ENCODE assay signal across 12 mouse cellular contexts in the genomic region with DNA sequence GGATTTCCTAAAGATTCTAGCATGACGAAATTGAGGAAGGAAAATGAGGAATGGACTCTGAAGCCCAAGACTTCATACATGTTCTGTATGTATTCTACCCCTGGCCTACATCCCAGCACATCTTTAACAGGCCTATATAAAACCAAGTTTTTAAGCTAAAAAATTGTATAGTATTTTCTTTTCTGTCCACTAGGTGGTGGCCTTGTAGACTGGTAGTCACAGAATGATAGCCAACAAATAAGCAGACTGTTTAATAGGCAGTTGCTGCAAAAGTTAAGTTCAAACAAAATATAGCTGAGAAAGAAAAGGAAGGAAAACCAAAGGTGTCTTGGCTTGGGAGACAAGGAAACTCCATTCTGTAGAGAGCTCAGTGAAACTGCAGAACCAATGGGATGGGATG. TPM values are rescaled to one million over a fixed set of nuclear protein-coding genes. Genes with fewer than 3 reads are reported as not detected.
A peak's percentile ranks its signal among the peaks of the same experiment; 100 is the strongest.
DNase-seq lines count a peak whose midpoint lies in the region; ATAC-seq and TF ChIP-seq lines count a peak whose summit lies in the region.
"Had no signal": no experiment of that assay in that cellular context is flagged by ENCODE, and none has a peak within 500 bp of the region (broad histone marks: within the 10 kb centered on the region; RNA-seq: fewer than 3 reads in every experiment).

No protein-coding gene starts in this region.

- dilution Hi-C loops in CH12.LX (cut with MboI; ENCODE audit: extremely low pct_ligation_motif_present, extremely low pct_unique_long_range_greater_than_20kb, low sequenced_read_pairs), result no loop called here

- H3K4me1 ChIP-seq in heart, postnatal 0 days (ENCODE audit: control insufficient read depth, insufficient read depth), result 0 out of 2 replicates have a peak, but pooled peaks cover 3% of the 10 kb centered on the region
- no peaks in the 10 kb centered on the region for H3K4me1 ChIP-seq in liver, postnatal 0 days (ENCODE audit: insufficient read depth)
- no peaks in the 10 kb centered on the region for H3K4me1 ChIP-seq in liver, embryonic 11.5 days (replicated peaks; ENCODE audit: control insufficient read depth, insufficient read depth, low read length)
- H3K4me1 ChIP-seq in CH12.LX (ENCODE audit: control insufficient read depth in 1 of 2, insufficient read depth in 2 of 2), result peaks cover 3 to 10% of the 10 kb centered on the region in 2 experiments; a peak in 3 of 4 replicates
- H3K4me1 ChIP-seq: kidney, embryonic 15.5 days had no signal

- in situ Hi-C loops in CH12.LX (cut with MboI; ENCODE audit: low pct_ligation_motif_present, low pct_unique_long_range_greater_than_20kb, low sequenced_read_pairs), result no loop called here

- peaks cover 67% of the 10 kb centered on the region for H3K36me3 ChIP-seq in heart, postnatal 0 days (replicated peaks; ENCODE audit: control insufficient read depth, insufficient read depth, low read length)
- peaks cover 68% of the 10 kb centered on the region for H3K36me3 ChIP-seq in liver, postnatal 0 days (replicated peaks; ENCODE audit: insufficient read depth, low read length)
- peaks cover 42% of the 10 kb centered on the region for H3K36me3 ChIP-seq in liver, embryonic 11.5 days (ENCODE audit: control insufficient read depth, insufficient read depth, low read length)
- H3K36me3 ChIP-seq in CH12.LX (replicated peaks in 1 of 2; ENCODE audit: control insufficient read depth in 1 of 2, insufficient read depth in 1 of 2, low read length in 1 of 2), result peaks cover 50 to 94% of the 10 kb centered on the region in 2 experiments

- H3K9ac ChIP-seq in heart, postnatal 0 days (replicated peaks; ENCODE audit: low read depth, low read length), result no peak overlapping the region
- no peak overlapping the region for H3K9ac ChIP-seq in liver, postnatal 0 days (replicated peaks)
- no peak overlapping the region for H3K9ac ChIP-seq in liver, embryonic 11.5 days (ENCODE audit: low read depth, low read length)
- H3K9ac ChIP-seq in CH12.LX (ENCODE audit: insufficient read depth, low read depth), result no peak overlapping the region
- H3K9ac ChIP-seq: kidney, embryonic 15.5 days had no signal

- H3K27me3 ChIP-seq in heart, postnatal 0 days (ENCODE audit: control insufficient read depth, insufficient read depth, low read length), result no peaks in the 10 kb centered on the region
- H3K27me3 ChIP-seq in liver, postnatal 0 days (ENCODE audit: insufficient read depth, low read length), result no peaks in the 10 kb centered on the region
- no peaks in the 10 kb centered on the region for H3K27me3 ChIP-seq in liver, embryonic 11.5 days (replicated peaks; ENCODE audit: control insufficient read depth, insufficient read depth, low read length)
- H3K27me3 ChIP-seq in CH12.LX (replicated peaks), result no peaks in the 10 kb centered on the region
- H3K27me3 ChIP-seq: kidney, embryonic 15.5 days had no signal

- no peaks in the 10 kb centered on the region for H3K9me3 ChIP-seq in heart, postnatal 0 days (replicated peaks; ENCODE audit: control insufficient read depth, low read length)
- H3K9me3 ChIP-seq in liver, postnatal 0 days (ENCODE audit: low read length), result no peaks in the 10 kb centered on the region
- no peaks in the 10 kb centered on the region for H3K9me3 ChIP-seq in liver, embryonic 11.5 days (ENCODE audit: control insufficient read depth, low read length)
- H3K9me3 ChIP-seq in CH12.LX (replicated peaks; ENCODE audit: low read length), result peaks cover 6% of the 10 kb centered on the region
- H3K9me3 ChIP-seq: kidney, embryonic 15.5 days had no signal

- H3K4me3 ChIP-seq in heart, postnatal 0 days (ENCODE audit: low read depth, low read length), result no peak overlapping the region
- H3K4me3 ChIP-seq in liver, postnatal 0 days (ENCODE audit: low read depth, low read length), result no peak overlapping the region
- H3K4me3 ChIP-seq in liver, embryonic 11.5 days (ENCODE audit: low read depth, low read length), result no peak overlapping the region
- H3K4me3 ChIP-seq in CH12.LX (replicated peaks in 1 of 3; ENCODE audit: low read depth in 2 of 3, low read length in 2 of 3, poor library complexity in 1 of 3), result no peak overlapping the region
- H3K4me3 ChIP-seq: kidney, embryonic 15.5 days had no signal

- no peak overlapping the region for H3K4me2 ChIP-seq in heart, postnatal 0 days (ENCODE audit: low read depth, low read length)
- H3K4me2 ChIP-seq in liver, postnatal 0 days (ENCODE audit: low read depth, low read length), result no peak overlapping the region
- no peak overlapping the region for H3K4me2 ChIP-seq in liver, embryonic 11.5 days
- H3K4me2 ChIP-seq in CH12.LX (ENCODE audit: insufficient read depth, low read depth, poor library complexity, severe bottlenecking), result no peak overlapping the region
- H3K4me2 ChIP-seq: kidney, embryonic 15.5 days; midbrain, embryonic 11.5 days had no signal

- TF ChIP-seq EP300 in heart, postnatal 0 days (IDR thresholded peaks at IDR 0.05; ENCODE audit: low read depth), result no peak
- TF ChIP-seq EP300 in liver, postnatal 0 days (IDR thresholded peaks at IDR 0.05; ENCODE audit: low read depth), result no peak
- no peak for TF ChIP-seq EP300 in CH12.LX (IDR thresholded peaks at IDR 0.05; ENCODE audit: low read length)

- peak; percentile 47 for TF ChIP-seq CTCF in heart, postnatal 0 days (IDR thresholded peaks at IDR 0.05; ENCODE audit: low read depth)
- TF ChIP-seq CTCF in liver, postnatal 0 days (IDR thresholded peaks at IDR 0.05; ENCODE audit: low read depth), result 0 out of 2 replicates have a peak, but pooled peaks have one; percentile 34
- peak in 1 of 2 experiments; percentile 54; a peak in 2 of 4 replicates for TF ChIP-seq CTCF in CH12.LX (conservative IDR thresholded peaks at IDR 0.05 in 1 of 2, IDR thresholded peaks at IDR 0.05 in 1 of 2; ENCODE audit: low read depth in 2 of 2, low read length in 2 of 2)
- TF ChIP-seq CTCF in brain, embryonic 14.5 days (IDR thresholded peaks at IDR 0.05; ENCODE audit: borderline replicate concordance, extremely low read depth, insufficient read depth, insufficient read length), result no peak

- H3K79me2 ChIP-seq in CH12.LX (replicated peaks; ENCODE audit: control insufficient read depth, extremely low read depth, insufficient read depth, poor library complexity, severe bottlenecking), result no peaks in the 10 kb centered on the region

- no peak for DNase-seq in heart, postnatal 0 days (ENCODE audit: low spot score)
- DNase-seq in heart, adult 11 months, result no peak
- DNase-seq in liver, postnatal 0 days, result no peak
- no peak for DNase-seq in liver, embryonic 11.5 days (ENCODE audit: low spot score)
- no peak for DNase-seq in CH12.LX (ENCODE audit: extremely low read depth)
- peak; percentile 44 for DNase-seq in brain, embryonic 14.5 days (ENCODE audit: low read depth)
- DNase-seq in c-Kit-positive CD71-positive TER-119-positive erythroid progenitor cells, embryonic 14.5 days (ENCODE audit: low spot score), result no peak
- no peak for DNase-seq in adrenal gland, postnatal 4 days (ENCODE audit: low spot score in 2 of 2)
- DNase-seq: lung, adult 2 months; spleen, adult 18-20 months had no signal

- WGBS in heart, postnatal 0 days, result 64% methylated on average over 1 of the region's 1 CpGs
- WGBS in liver, postnatal 0 days (ENCODE audit: insufficient replicate concordance), result 68% methylated on average over 1 of the region's 1 CpGs
- 87% methylated on average over 1 of the region's 1 CpGs for WGBS in liver, embryonic 11.5 days

- H3K27ac ChIP-seq in heart, postnatal 0 days (ENCODE audit: low read depth), result no peak overlapping the region
- no peak overlapping the region for H3K27ac ChIP-seq in liver, postnatal 0 days (ENCODE audit: low read depth)
- H3K27ac ChIP-seq in liver, embryonic 11.5 days (ENCODE audit: low read depth, low read length), result no peak overlapping the region
- H3K27ac ChIP-seq in CH12.LX (ENCODE audit: insufficient read depth, low read depth), result no peak overlapping the region
- H3K27ac ChIP-seq: kidney, embryonic 15.5 days had no signal

- TF ChIP-seq POLR2A in CH12.LX (IDR thresholded peaks at IDR 0.05; ENCODE audit: low read depth, low read length), result no peak
- TF ChIP-seq POLR2A in brain, embryonic 14.5 days (IDR thresholded peaks at IDR 0.05; ENCODE audit: borderline replicate concordance, extremely low read depth, insufficient read depth, insufficient read length, poor library complexity, severe bottlenecking), result no peak

- TF ChIP-seq RAD21 in CH12.LX (IDR thresholded peaks at IDR 0.05; ENCODE audit: low read depth, low read length), result peak; percentile 16

- no peak for ATAC-seq in heart, postnatal 0 days (ENCODE audit: insufficient read depth, low read depth)
- ATAC-seq in liver, postnatal 0 days, result no peak
- ATAC-seq in liver, embryonic 11.5 days (replicated peaks; ENCODE audit: low FRiP score), result no peak

TF ChIP-seq in CH12.LX, 34 proteins besides CTCF, POLR2A, EP300 and RAD21:
- TF ChIP-seq NRF1 (IDR thresholded peaks at IDR 0.05; ENCODE audit: low read depth, low read length) (no peak), MYC (IDR thresholded peaks at IDR 0.05; ENCODE audit: low read depth, low read length) (no peak), MXI1 (IDR thresholded peaks at IDR 0.05; ENCODE audit: low read depth, low read length) (no peak), CHD1 (IDR thresholded peaks at IDR 0.05; ENCODE audit: low read depth, low read length) (no peak), ETS1 (conservative IDR thresholded peaks at IDR 0.05; ENCODE audit: low read depth, low read length) (no peak), SMC3 (IDR thresholded peaks at IDR 0.05; ENCODE audit: low read depth, low read length) (peak; percentile 19; the same call in 1 of the 2 replicates)
TF ChIP-seq in CH12.LX: peak in this region for 1.

RNA-seq across cellular contexts. Expression of a gene that starts 44.7 kb away (rescaled TPM):
- total RNA-seq in heart, postnatal 0 days (2014; rRNA removed; ENCODE audit: low replicate concordance), result 23.7 and 36.8 TPM in 2 replicates
- polyA plus RNA-seq in heart, postnatal 0 days (2015; fragmentation: Nextera tagmentation; extraction: Ambion mirVana), result 10.4 and 10.5 TPM in 2 replicates
- polyA plus RNA-seq in liver, postnatal 0 days (2015; fragmentation: Nextera tagmentation; extraction: Ambion mirVana), result 13.2 and 13.9 TPM in 2 replicates
- 45.0 and 50.8 TPM in 2 replicates for polyA plus RNA-seq in liver, embryonic 11.5 days (2014; fragmentation: Nextera tagmentation; extraction: Ambion mirVana)
- total RNA-seq in CH12.LX (2012; rRNA removed) (32.2 and 33.7 TPM in 2 replicates), CH12.LX (2014; rRNA removed) (38.2 and 39.2 TPM in 2 replicates)
- 23.5 and 29.9 TPM in 2 replicates for polyA plus RNA-seq in CH12.LX (2012; ENCODE audit: insufficient read length, low read depth)
- 28.9 and 40.8 TPM in 2 replicates for polyA plus RNA-seq in brain, embryonic 14.5 days (2012; rRNA removed)
- 10 to 100 TPM; 29.8 to 30.4 TPM for total RNA-seq in adrenal gland, postnatal 4 days (2021)

RNA-seq across cellular contexts. Expression of a gene that starts 44.8 kb away (rescaled TPM):
- 30.6 and 34.4 TPM in 2 replicates for total RNA-seq in heart, postnatal 0 days (2014; rRNA removed; ENCODE audit: low replicate concordance)
- polyA plus RNA-seq in heart, postnatal 0 days (2015; fragmentation: Nextera tagmentation; extraction: Ambion mirVana), result 12.6 and 13.3 TPM in 2 replicates
- polyA plus RNA-seq in liver, postnatal 0 days (2015; fragmentation: Nextera tagmentation; extraction: Ambion mirVana), result 7.2 and 7.3 TPM in 2 replicates
- 29.2 and 31.7 TPM in 2 replicates for polyA plus RNA-seq in liver, embryonic 11.5 days (2014; fragmentation: Nextera tagmentation; extraction: Ambion mirVana)
- total RNA-seq in CH12.LX (2012; rRNA removed), result 30.5 and 33.8 TPM in 2 replicates
- 21.0 and 22.3 TPM in 2 replicates for total RNA-seq in CH12.LX (2014; rRNA removed)
- polyA plus RNA-seq in CH12.LX (2012; ENCODE audit: insufficient read length, low read depth), result 16.6 and 17.7 TPM in 2 replicates
- 82.6 and 92.3 TPM in 2 replicates for polyA plus RNA-seq in brain, embryonic 14.5 days (2012; rRNA removed)
- total RNA-seq in adrenal gland, postnatal 4 days (2021), result 10 to 100 TPM; 44.3 to 45.0 TPM
